Mouse (Mus musculus) midbrain, embryonic 15.5 days (tissue): ENCODE results near the gene Mllt10. TPM values are rescaled to one million over a fixed set of nuclear protein-coding genes. Genes with fewer than 3 reads are reported as not detected.
A peak's percentile ranks its signal among the peaks of the same experiment; 100 is the strongest.

Experiments used
- ATAC-seq: fragments of 200-750 bp; cut with Nextera tagmentation; replicated peaks from 2 replicates; pipeline ENCODE4 v1.8.0; 2017; ENCODE audit warnings: moderate TSS enrichment
- H3K27ac ChIP-seq: fragments of 300-500 bp; sonication (generic); 2 replicates; pipeline ENCODE4 v1.5.1; 2015; ENCODE audit warnings: mild to moderate bottlenecking, inconsistent platforms
- H3K27me3 ChIP-seq: fragments of 300-500 bp; sonication (generic); replicated peaks from 2 replicates; pipeline ENCODE4 v1.6.1; 2015; ENCODE audit warnings: inconsistent platforms
- H3K36me3 ChIP-seq: fragments of 300-500 bp; sonication (generic); replicated peaks from 2 replicates; pipeline ENCODE4 v1.6.1; 2015; ENCODE audit warnings: inconsistent platforms
- H3K4me1 ChIP-seq: fragments of 300-500 bp; sonication (generic); 2 replicates; pipeline ENCODE4 v1.6.1; 2015; ENCODE audit warnings: inconsistent platforms
- H3K4me2 ChIP-seq: fragments of 300-500 bp; sonication (generic); 2 replicates; pipeline ENCODE4 v1.6.1; 2015; ENCODE audit warnings: inconsistent platforms, mild to moderate bottlenecking, moderate library complexity
- H3K4me3 ChIP-seq: fragments of 300-500 bp; sonication (generic); 2 replicates; pipeline ENCODE4 v1.5.1; 2015; ENCODE audit warnings: mild to moderate bottlenecking, inconsistent platforms
- H3K9ac ChIP-seq: fragments of 300-500 bp; sonication (generic); 2 replicates; pipeline ENCODE4 v1.6.1; 2015; ENCODE audit warnings: mild to moderate bottlenecking, inconsistent platforms
- H3K9me3 ChIP-seq: fragments of 300-500 bp; sonication (generic); 2 replicates; pipeline ENCODE4 v1.6.1; 2016; ENCODE audit warnings: inconsistent platforms
- WGBS: fragments of 180-500 bp; shearing (Covaris S2); methylation state at CpG from one replicate; pipeline ENCODE4 v1.1.7; 2015; ENCODE audit warnings: mixed read lengths; 5-methylcytosine and 5-hydroxymethylcytosine counted together
- microRNA-seq: library from miRNA; unstranded; fragments of <30 nt; microRNA quantifications from one replicate; pipeline ENCODE4, GENCODE M21; 2016
- polyA plus RNA-seq: library from polyadenylated mRNA; unstranded; fragments of >200 nt; fragmentation: Nextera tagmentation; extraction: Ambion mirVana; gene quantifications from 2 replicates; pipeline ENCODE4 v1.2.1, GENCODE M21; 2015

The Mllt10 gene
- polyA plus RNA-seq, 1 experiment from 2014 or later, result 49.9 TPM

GRCm38 (mm10) chr2:18229279-18229678, 174.2 kb downstream of the Mllt10 start:
- Histone ChIP-seq H3K9me3 (no peaks in the 10 kb centered on the region), H3K4me3 (no peak overlapping the region), H3K27ac (no peak overlapping the region), H3K9ac (no peak overlapping the region), H3K27me3 (no peaks in the 10 kb centered on the region), H3K4me2 (no peak overlapping the region), H3K4me1 (peaks cover 8% of the 10 kb centered on the region), H3K36me3 (no peaks in the 10 kb centered on the region)
- WGBS, result 41% methylated on average over 2 of the region's 2 CpGs
- ATAC-seq, result no peak

- ATAC-seq, result no peak
- WGBS, result 66% methylated on average over 4 of the region's 4 CpGs
- H3K9me3 ChIP-seq, result no peaks in the 10 kb centered on the region
Observed at GRCm38 (mm10) chr2:18231143-18231542, 176.1 kb downstream of the Mllt10 start.

GRCm38 (mm10) chr2:18232883-18233567, 178.0 kb downstream of the Mllt10 start:
- no peaks in the 10 kb centered on the region for H3K27me3 ChIP-seq
- peak overlapping the region; percentile 6; the same call in 1 of the 2 replicates for H3K27ac ChIP-seq
- H3K4me3 ChIP-seq, result no peak overlapping the region
- H3K9ac ChIP-seq, result no peak overlapping the region; the same call in 1 of the 2 replicates
- 6% methylated on average over 5 of the region's 5 CpGs for WGBS
- peak; percentile 88 for ATAC-seq
- H3K4me2 ChIP-seq, result no peak overlapping the region
- H3K4me1 ChIP-seq, result peaks cover 8% of the 10 kb centered on the region
- no peaks in the 10 kb centered on the region for H3K36me3 ChIP-seq
- no peaks in the 10 kb centered on the region for H3K9me3 ChIP-seq

More at GRCm38 (mm10) chr2:18231143-18231542, 176.1 kb downstream of the Mllt10 start:
- peaks cover 8% of the 10 kb centered on the region for H3K4me1 ChIP-seq
- H3K36me3 ChIP-seq, result no peaks in the 10 kb centered on the region
- H3K27ac ChIP-seq, result no peak overlapping the region
- no peak overlapping the region for H3K4me3 ChIP-seq
- H3K27me3 ChIP-seq, result no peaks in the 10 kb centered on the region
- no peak overlapping the region for H3K4me2 ChIP-seq
- H3K9ac ChIP-seq, result no peak overlapping the region

GRCm38 (mm10) chr2:18235524-18235923, 180.5 kb downstream of the Mllt10 start:
- Histone ChIP-seq H3K9ac (no peak overlapping the region), H3K4me3 (no peak overlapping the region), H3K4me1 (peaks cover 8% of the 10 kb centered on the region), H3K4me2 (no peak overlapping the region), H3K27me3 (no peaks in the 10 kb centered on the region), H3K9me3 (no peaks in the 10 kb centered on the region), H3K27ac (no peak overlapping the region), H3K36me3 (no peaks in the 10 kb centered on the region)
- WGBS, result 92% methylated on average over 5 of the region's 5 CpGs
- no peak for ATAC-seq

- 0 out of 2 replicates have a peak, but pooled peaks cover 6% of the 10 kb centered on the region for H3K36me3 ChIP-seq
- no peak overlapping the region for H3K9ac ChIP-seq
- no peaks in the 10 kb centered on the region for H3K4me1 ChIP-seq
- no peak overlapping the region for H3K4me3 ChIP-seq
- ATAC-seq, result no peak
- 88% methylated on average over 3 of the region's 3 CpGs for WGBS
- no peaks in the 10 kb centered on the region for H3K27me3 ChIP-seq
- no peak overlapping the region for H3K27ac ChIP-seq
- H3K9me3 ChIP-seq, result 0 out of 2 replicates have a peak, but pooled peaks cover 2% of the 10 kb centered on the region
- H3K4me2 ChIP-seq, result no peak overlapping the region
Observed at GRCm38 (mm10) chr2:18249224-18249623, 194.2 kb downstream of the Mllt10 start.

Small RNA genes lying within 50 kb of the gene (microRNA-seq; reads per million reads assigned to microRNA genes)
- gene Gm23638 (not detected), gene Mir7655 (5.3 reads per million, percentile 23 among the genes with 10 or more reads in this experiment)

Other genes starting within 250 kb of the Mllt10 start
- not detected in 2 replicates for gene H2al2a, start 58.3 kb upstream of the Mllt10 start, polyA plus RNA-seq
- gene A930004D18Rik, start 17.5 kb upstream of the Mllt10 start, polyA plus RNA-seq, result 8.1 and 11.8 TPM in 2 replicates
- 8.1 and 9.0 TPM in 2 replicates for gene Skida1, start 6.2 kb upstream of the Mllt10 start, polyA plus RNA-seq